Mouse (Mus musculus) urinary bladder, postnatal 36 days (tissue): ENCODE results near the gene Ern1.
"Not testable (repeated sequence)": the region's sequence is repeated elsewhere in the genome, so short reads cannot be mapped to it uniquely, and the experiment has no call there.

ENCODE experiments used
- DNase-seq, 2 experiments: peaks; one replicate each; pipeline ENCODE4 v3.0.0; 2022; ENCODE audit warnings: low spot score in 2 of 2, mixed read lengths in 1 of 2

The Ern1 gene

GRCm38 (mm10) chr11:106480530-106480885 lies 7.1 kb downstream of the Ern1 start:
- DNase-seq: no peak

- DNase-seq: no peak
Observed at GRCm38 (mm10) chr11:106479619-106480529, 7.8 kb downstream of the Ern1 start.

GRCm38 (mm10) chr11:106478745-106479144 lies 8.9 kb downstream of the Ern1 start:
- no peak for DNase-seq

- DNase-seq: no peak
Observed at GRCm38 (mm10) chr11:106477505-106478160, 10.0 kb downstream of the Ern1 start.

GRCm38 (mm10) chr11:106475309-106475708 lies 12.3 kb downstream of the Ern1 start:
- no peak for DNase-seq

- no peak for DNase-seq
Observed at GRCm38 (mm10) chr11:106471629-106472028, 16.0 kb downstream of the Ern1 start.

GRCm38 (mm10) chr11:106468509-106468908 lies 19.1 kb downstream of the Ern1 start:
- DNase-seq: no peak

- no peak for DNase-seq
Observed at GRCm38 (mm10) chr11:106465932-106466331, 21.7 kb downstream of the Ern1 start.

GRCm38 (mm10) chr11:106465545-106465903 lies 22.1 kb downstream of the Ern1 start:
- no peak for DNase-seq

- no peak for DNase-seq
Observed at GRCm38 (mm10) chr11:106464681-106465544, 22.7 kb downstream of the Ern1 start.

- DNase-seq: no peak
Observed at GRCm38 (mm10) chr11:106463845-106464244, 23.8 kb downstream of the Ern1 start.

- no peak for DNase-seq
Observed at GRCm38 (mm10) chr11:106462309-106462708, 25.3 kb downstream of the Ern1 start.

GRCm38 (mm10) chr11:106461145-106461932 lies 26.3 kb downstream of the Ern1 start:
- no peak for DNase-seq

- no peak for DNase-seq
Observed at GRCm38 (mm10) chr11:106460671-106461070, 27.0 kb downstream of the Ern1 start.

GRCm38 (mm10) chr11:106458540-106458939 lies 29.1 kb downstream of the Ern1 start:
- no peak for DNase-seq

- no peak for DNase-seq
Observed at GRCm38 (mm10) chr11:106443646-106444045, 44.0 kb downstream of the Ern1 start.

- DNase-seq: not testable (repeated sequence)
Observed at GRCm38 (mm10) chr11:106442564-106442963, 45.1 kb downstream of the Ern1 start.

GRCm38 (mm10) chr11:106440318-106440717 lies 47.3 kb downstream of the Ern1 start:
- no peak for DNase-seq

GRCm38 (mm10) chr11:106439355-106439754 lies 48.3 kb downstream of the Ern1 start:
- no peak for DNase-seq

- no peak for DNase-seq
Observed at GRCm38 (mm10) chr11:106438524-106439177, 49.0 kb downstream of the Ern1 start.

- no peak for DNase-seq
Observed at GRCm38 (mm10) chr11:106437543-106437942, 50.1 kb downstream of the Ern1 start.
